Mouse (Mus musculus): Measurements from ENCODE around the gene Asb3. TPM values are rescaled to one million over a fixed set of nuclear protein-coding genes. Genes with fewer than 3 reads are reported as not detected.

Gene Asb3
- polyA plus RNA-seq, 1 experiment from 2014 or later, result 30.5 TPM

GRCm38 (mm10) chr11:30952829-30953228 is 67.6 kb downstream of the Asb3 start:
- WGBS, result 76% methylated on average over 5 of the region's 5 CpGs
- H3K27me3 ChIP-seq, result no peaks in the 10 kb centered on the region
- H3K4me3 ChIP-seq, result peak overlapping the region; percentile 60
- ATAC-seq (ENCODE audit: low FRiP score, low read depth), result no peak
- peaks cover 17% of the 10 kb centered on the region for H3K4me1 ChIP-seq (replicated peaks)
- 0 out of 2 replicates have a peak, but pooled peaks cover 11% of the 10 kb centered on the region for H3K9me3 ChIP-seq
- peak overlapping the region; percentile 60 for H3K4me2 ChIP-seq
- no peak overlapping the region for H3K27ac ChIP-seq (replicated peaks)
- H3K9ac ChIP-seq, result no peak overlapping the region; the same call in 1 of the 2 replicates
- peaks cover 41% of the 10 kb centered on the region for H3K36me3 ChIP-seq

- peak overlapping the region; percentile 70 for H3K9ac ChIP-seq
- under 1% methylated on average over 27 of the region's 32 CpGs for WGBS
- peak overlapping the region; percentile 60 for H3K4me2 ChIP-seq
- no peaks in the 10 kb centered on the region for H3K27me3 ChIP-seq
- peak overlapping the region; percentile 60 for H3K4me3 ChIP-seq
- ATAC-seq (ENCODE audit: low FRiP score, low read depth), result peak; percentile 94
- H3K36me3 ChIP-seq, result peaks cover 38% of the 10 kb centered on the region
- H3K27ac ChIP-seq (replicated peaks), result peak overlapping the region; percentile 82
- peaks cover 17% of the 10 kb centered on the region for H3K4me1 ChIP-seq (replicated peaks)
- H3K9me3 ChIP-seq, result 0 out of 2 replicates have a peak, but pooled peaks cover 12% of the 10 kb centered on the region
Observed at GRCm38 (mm10) chr11:30953469-30954154, 68.4 kb downstream of the Asb3 start.

GRCm38 (mm10) chr11:30954279-30954725 is 69.1 kb downstream of the Asb3 start, which contains the start of gene Erlec1:
TSS of gene Erlec1 (minus strand) at chr11:30954335.
- WGBS, result 1% methylated on average over 39 of the region's 40 CpGs
- H3K4me2 ChIP-seq, result peak within 1 kb of the TSS; percentile 69
- peak within 1 kb of the TSS; percentile 79 for H3K9ac ChIP-seq
- peak within 1 kb of the TSS; percentile 60 for H3K4me3 ChIP-seq
- H3K4me1 ChIP-seq (replicated peaks), result peaks cover 17% of the 10 kb centered on the region
- 0 out of 2 replicates have a peak, but pooled peaks cover 13% of the 10 kb centered on the region for H3K9me3 ChIP-seq
- peaks cover 35% of the 10 kb centered on the region for H3K36me3 ChIP-seq
- peak within 1 kb of the TSS; percentile 82 for H3K27ac ChIP-seq (replicated peaks)
- H3K27me3 ChIP-seq, result no peaks in the 10 kb centered on the region
- ATAC-seq (ENCODE audit: low FRiP score, low read depth), result peak; percentile 99

- H3K27me3 ChIP-seq, result no peaks in the 10 kb centered on the region
- peak overlapping the region; percentile 70 for H3K4me2 ChIP-seq
- peaks cover 16% of the 10 kb centered on the region for H3K4me1 ChIP-seq (replicated peaks)
- ATAC-seq (ENCODE audit: low FRiP score, low read depth), result no peak
- H3K36me3 ChIP-seq, result peaks cover 3% of the 10 kb centered on the region; the same call in 1 of the 2 replicates
- H3K9ac ChIP-seq, result no peak overlapping the region
- H3K4me3 ChIP-seq, result peak overlapping the region; percentile 59
- 27% methylated on average over 2 of the region's 2 CpGs for WGBS
- no peak overlapping the region for H3K27ac ChIP-seq (replicated peaks)
- H3K9me3 ChIP-seq, result no peaks in the 10 kb centered on the region
Observed at GRCm38 (mm10) chr11:30985237-30985636, 100.0 kb downstream of the Asb3 start.

- Histone ChIP-seq H3K4me1 (replicated peaks) (peaks cover 16% of the 10 kb centered on the region), H3K36me3 (peaks cover 3% of the 10 kb centered on the region; the same call in 1 of the 2 replicates), H3K4me3 (peak within 1 kb of the TSS; percentile 59), H3K9me3 (no peaks in the 10 kb centered on the region), H3K4me2 (peak within 1 kb of the TSS; percentile 70), H3K9ac (peak within 1 kb of the TSS; percentile 61), H3K27me3 (no peaks in the 10 kb centered on the region), H3K27ac (replicated peaks) (peak within 1 kb of the TSS; percentile 78)
- peak; percentile 99 for ATAC-seq (ENCODE audit: low FRiP score, low read depth)
- WGBS, result under 1% methylated on average over 22 of the region's 22 CpGs
Observed at GRCm38 (mm10) chr11:30985877-30986624, 100.8 kb downstream of the Asb3 start, which contains the start of gene Chac2. TSS of gene Chac2 (minus strand) at chr11:30986350.

- Histone ChIP-seq H3K4me2 (peak overlapping the region; percentile 70), H3K36me3 (peaks cover 3% of the 10 kb centered on the region; the same call in 1 of the 2 replicates), H3K9ac (peak overlapping the region; percentile 61), H3K9me3 (no peaks in the 10 kb centered on the region), H3K4me3 (peak overlapping the region; percentile 59), H3K27ac (replicated peaks) (peak overlapping the region; percentile 78), H3K4me1 (replicated peaks) (peaks cover 16% of the 10 kb centered on the region), H3K27me3 (no peaks in the 10 kb centered on the region)
- ATAC-seq (ENCODE audit: low FRiP score, low read depth), result peak; percentile 84
- 3% methylated on average over 2 of the region's 2 CpGs for WGBS
Observed at GRCm38 (mm10) chr11:30986625-30987017, 101.4 kb downstream of the Asb3 start.

GRCm38 (mm10) chr11:30996670-30997069 is 111.5 kb downstream of the Asb3 start:
- Histone ChIP-seq H3K4me3 (no peak overlapping the region), H3K9me3 (no peaks in the 10 kb centered on the region), H3K27me3 (no peaks in the 10 kb centered on the region), H3K4me1 (replicated peaks) (no peaks in the 10 kb centered on the region), H3K4me2 (no peak overlapping the region), H3K36me3 (no peaks in the 10 kb centered on the region), H3K27ac (replicated peaks) (no peak overlapping the region), H3K9ac (no peak overlapping the region)
- 89% methylated on average over 3 of the region's 3 CpGs for WGBS
- no peak for ATAC-seq (ENCODE audit: low FRiP score, low read depth)

- no peaks in the 10 kb centered on the region for H3K27me3 ChIP-seq
- no peaks in the 10 kb centered on the region for H3K4me1 ChIP-seq (replicated peaks)
- no peak overlapping the region for H3K4me2 ChIP-seq
- no peak overlapping the region for H3K27ac ChIP-seq (replicated peaks)
- H3K4me3 ChIP-seq, result no peak overlapping the region
- H3K36me3 ChIP-seq, result no peaks in the 10 kb centered on the region
- no peak overlapping the region for H3K9ac ChIP-seq
- ATAC-seq (ENCODE audit: low FRiP score, low read depth), result no peak
- WGBS, result 93% methylated on average over 5 of the region's 5 CpGs
- H3K9me3 ChIP-seq, result no peaks in the 10 kb centered on the region
Observed at GRCm38 (mm10) chr11:30998199-30998598, 113.0 kb downstream of the Asb3 start.

GRCm38 (mm10) chr11:30998704-30999103 is 113.5 kb downstream of the Asb3 start:
- ATAC-seq (ENCODE audit: low FRiP score, low read depth), result no peak

GRCm38 (mm10) chr11:31000028-31000427 is 114.8 kb downstream of the Asb3 start:
- no peak overlapping the region for H3K9ac ChIP-seq
- no peak overlapping the region for H3K27ac ChIP-seq (replicated peaks)
- H3K4me2 ChIP-seq, result no peak overlapping the region
- no peaks in the 10 kb centered on the region for H3K27me3 ChIP-seq
- no peak overlapping the region for H3K4me3 ChIP-seq
- 94% methylated on average over 2 of the region's 2 CpGs for WGBS
- no peaks in the 10 kb centered on the region for H3K9me3 ChIP-seq
- no peak for ATAC-seq (ENCODE audit: low FRiP score, low read depth)
- no peaks in the 10 kb centered on the region for H3K36me3 ChIP-seq
- H3K4me1 ChIP-seq (replicated peaks), result no peaks in the 10 kb centered on the region

More at GRCm38 (mm10) chr11:30998704-30999103, 113.5 kb downstream of the Asb3 start:
- no peaks in the 10 kb centered on the region for H3K36me3 ChIP-seq
- no peak overlapping the region for H3K4me3 ChIP-seq
- no peaks in the 10 kb centered on the region for H3K4me1 ChIP-seq (replicated peaks)
- H3K9me3 ChIP-seq, result no peaks in the 10 kb centered on the region
- H3K27me3 ChIP-seq, result no peaks in the 10 kb centered on the region
- 95% methylated on average over 2 of the region's 2 CpGs for WGBS
- no peak overlapping the region for H3K27ac ChIP-seq (replicated peaks)
- no peak overlapping the region for H3K9ac ChIP-seq
- H3K4me2 ChIP-seq, result no peak overlapping the region

GRCm38 (mm10) chr11:31001169-31001908 is 116.1 kb downstream of the Asb3 start:
- no peaks in the 10 kb centered on the region for H3K9me3 ChIP-seq
- H3K27ac ChIP-seq (replicated peaks), result no peak overlapping the region
- H3K36me3 ChIP-seq, result no peaks in the 10 kb centered on the region
- 88% methylated on average over 4 of the region's 4 CpGs for WGBS
- H3K4me1 ChIP-seq (replicated peaks), result no peaks in the 10 kb centered on the region
- H3K4me3 ChIP-seq, result no peak overlapping the region
- no peak for ATAC-seq (ENCODE audit: low FRiP score, low read depth)
- H3K4me2 ChIP-seq, result no peak overlapping the region
- no peak overlapping the region for H3K9ac ChIP-seq
- no peaks in the 10 kb centered on the region for H3K27me3 ChIP-seq

Data from hindbrain, embryonic 15.5 days (tissue).